Mouse (Mus musculus) olfactory bulb, adult 2 months (tissue): ENCODE results near the gene Tenm3.

Source experiments
- CTCF ChIP-seq: fragments of 200-500 bp; IDR thresholded peaks from 2 replicates; pipeline ENCODE4 v1.5.1; 2012; ENCODE audit warnings: low read depth, mild to moderate bottlenecking, low read length, moderate library complexity; ENCODE audit not compliant: insufficient read depth
- POLR2A ChIP-seq: fragments of 200-500 bp; IDR thresholded peaks from 2 replicates; pipeline ENCODE4 v1.6.1; 2012; ENCODE audit warnings: mild to moderate bottlenecking, low read depth, low read length, moderate library complexity; ENCODE audit not compliant: insufficient read depth

DNA sequence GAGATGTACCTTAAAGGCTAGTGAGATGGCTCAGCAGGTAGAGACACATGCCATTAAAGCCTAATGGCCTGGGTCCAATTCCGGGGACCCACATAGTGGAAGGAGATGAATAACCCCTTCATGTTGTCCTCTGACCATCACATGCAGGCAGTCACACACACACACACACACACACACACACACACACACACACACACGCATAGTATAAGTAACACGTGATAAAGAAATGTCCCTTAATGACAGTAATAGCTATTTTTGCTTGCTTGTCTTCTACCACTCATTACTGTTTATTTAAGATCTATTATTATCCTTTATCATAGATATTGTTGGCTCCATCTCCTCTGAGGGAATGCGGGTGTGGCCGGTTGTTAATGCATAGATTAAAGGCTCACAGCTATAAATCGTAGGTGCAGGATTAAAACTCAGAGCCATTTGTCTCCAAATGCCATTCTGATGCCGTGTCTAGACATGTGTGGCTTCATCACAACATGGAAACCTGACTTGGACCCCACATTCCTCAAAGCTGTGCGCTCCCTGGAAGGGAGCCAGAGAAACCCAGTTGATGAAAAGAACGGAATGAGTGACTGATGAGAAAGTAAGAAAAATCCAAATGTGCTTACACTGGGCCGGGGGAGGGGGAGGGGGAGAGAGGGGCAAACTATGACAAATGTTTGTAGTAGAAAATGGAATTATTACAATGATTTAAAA, 239.4 kb downstream of the Tenm3 start:
- TF ChIP-seq CTCF: no peak
- TF ChIP-seq POLR2A: no peak
